Mouse (Mus musculus): Measurements from ENCODE around the gene Myo18b. TPM values are rescaled to one million over a fixed set of nuclear protein-coding genes. Genes with fewer than 3 reads are reported as not detected.

The Myo18b gene
- polyA plus RNA-seq, 1 experiment from 2014 or later: 0.65 TPM

DNA sequence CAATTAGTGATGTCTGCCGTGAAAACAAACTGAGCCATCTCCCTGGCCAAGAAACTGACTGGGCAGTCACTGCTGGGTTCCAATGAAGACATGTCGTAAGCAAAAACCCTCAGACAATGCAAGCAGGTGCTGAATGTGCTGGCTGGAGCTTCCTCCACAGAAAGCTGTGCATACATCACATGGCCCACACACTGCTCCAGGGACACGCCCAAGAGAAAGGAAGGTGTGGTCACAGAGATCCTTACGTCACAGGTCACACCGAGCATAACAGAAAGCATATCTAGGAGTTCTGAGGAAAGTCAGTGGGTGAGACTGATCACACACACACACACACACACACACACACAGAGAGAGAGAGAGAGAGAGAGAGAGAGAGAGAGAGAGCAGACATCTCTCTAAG lies 27.5 kb downstream of the Myo18b start:
- no peak overlapping the region for H3K27ac ChIP-seq
- H3K9ac ChIP-seq: no peak overlapping the region
- H3K9me3 ChIP-seq: no peaks in the 10 kb centered on the region
- H3K4me2 ChIP-seq: no peak overlapping the region
- no peak for ATAC-seq (ENCODE audit: low FRiP score)
- no peaks in the 10 kb centered on the region for H3K4me1 ChIP-seq
- H3K36me3 ChIP-seq (replicated peaks): no peaks in the 10 kb centered on the region
- 81% methylated on average over 5 of the region's 5 CpGs for WGBS
- H3K4me3 ChIP-seq (replicated peaks): no peak overlapping the region
- peaks cover 35% of the 10 kb centered on the region for H3K27me3 ChIP-seq

DNA sequence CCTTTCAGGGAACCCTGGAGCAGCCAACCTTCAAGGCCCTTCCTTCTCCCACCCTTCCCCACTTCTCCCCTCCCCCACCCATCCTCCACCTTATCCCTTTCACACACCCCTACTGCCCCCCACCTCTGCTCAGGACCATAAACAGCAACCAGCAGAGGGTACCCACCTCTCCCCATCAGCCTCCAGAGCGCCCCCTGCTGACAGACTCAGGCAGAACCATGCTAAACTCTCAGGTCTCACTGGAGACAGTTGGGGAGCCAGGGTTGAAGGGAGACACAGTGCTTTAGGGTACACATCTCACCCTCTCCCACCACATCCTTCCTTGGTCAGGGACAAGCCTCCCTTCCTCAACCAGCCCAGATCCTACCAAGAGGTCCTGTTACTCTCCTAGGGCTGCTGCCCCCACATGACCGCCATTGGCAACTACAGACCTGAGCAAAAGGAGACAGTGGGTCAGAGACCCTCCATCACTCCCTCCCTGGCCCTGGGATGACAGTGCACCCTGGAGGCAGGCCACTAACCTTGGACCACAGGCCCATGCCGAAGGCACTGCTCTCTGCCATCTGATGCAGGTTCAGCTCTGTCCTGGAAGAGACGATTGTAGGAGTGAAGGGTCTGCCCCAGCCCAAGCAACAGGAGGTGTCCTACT lies 31.3 kb downstream of the Myo18b start:
- no peak overlapping the region for H3K4me2 ChIP-seq
- no peak overlapping the region for H3K4me3 ChIP-seq (replicated peaks)
- H3K9ac ChIP-seq: no peak overlapping the region
- no peaks in the 10 kb centered on the region for H3K36me3 ChIP-seq (replicated peaks)
- H3K27ac ChIP-seq: no peak overlapping the region
- peaks cover 21% of the 10 kb centered on the region for H3K27me3 ChIP-seq
- H3K9me3 ChIP-seq: no peaks in the 10 kb centered on the region
- ATAC-seq (ENCODE audit: low FRiP score): no peak
- peaks cover 8% of the 10 kb centered on the region for H3K4me1 ChIP-seq
- WGBS: 38% methylated on average over 4 of the region's 4 CpGs

DNA sequence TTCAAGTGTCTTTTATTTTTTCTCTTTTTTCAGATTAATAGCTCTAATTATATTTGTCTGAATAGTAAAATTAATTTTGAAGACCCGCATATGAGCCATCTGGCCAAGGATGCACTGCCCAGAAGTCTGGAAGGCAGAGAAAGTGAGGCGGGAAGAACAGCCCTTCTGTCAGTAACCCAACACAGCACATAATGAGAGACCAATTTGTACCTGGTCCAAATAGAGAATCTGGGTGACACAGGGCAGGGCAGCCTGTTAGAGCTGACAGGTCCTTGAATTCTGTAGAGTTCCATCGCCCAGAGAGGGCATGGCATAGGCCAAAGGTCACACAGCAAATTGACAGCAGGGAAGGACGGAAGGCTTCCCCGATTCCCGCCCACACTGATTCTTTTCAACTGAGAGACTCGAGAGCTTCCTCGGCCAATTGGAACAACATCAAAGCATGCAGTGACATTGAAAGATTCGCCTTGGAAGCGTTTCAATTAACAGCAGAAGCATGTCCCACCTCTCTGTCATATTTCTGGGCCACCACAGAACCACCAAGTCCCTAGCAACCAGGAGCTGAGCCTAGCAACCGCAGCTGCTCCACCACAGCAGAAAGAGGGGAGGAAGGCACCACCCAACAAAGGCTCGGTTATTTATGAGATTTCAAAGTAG lies 36.7 kb downstream of the Myo18b start:
- Histone ChIP-seq H3K36me3 (replicated peaks) (no peaks in the 10 kb centered on the region), H3K9ac (no peak overlapping the region), H3K4me1 (peaks cover 12% of the 10 kb centered on the region), H3K4me3 (replicated peaks) (no peak overlapping the region), H3K27me3 (no peaks in the 10 kb centered on the region), H3K27ac (peak overlapping the region; percentile 46), H3K4me2 (no peak overlapping the region), H3K9me3 (no peaks in the 10 kb centered on the region)
- peak; percentile 30; the same call in 1 of the 2 replicates for ATAC-seq (ENCODE audit: low FRiP score)
- 60% methylated on average over 12 of the region's 12 CpGs for WGBS

DNA sequence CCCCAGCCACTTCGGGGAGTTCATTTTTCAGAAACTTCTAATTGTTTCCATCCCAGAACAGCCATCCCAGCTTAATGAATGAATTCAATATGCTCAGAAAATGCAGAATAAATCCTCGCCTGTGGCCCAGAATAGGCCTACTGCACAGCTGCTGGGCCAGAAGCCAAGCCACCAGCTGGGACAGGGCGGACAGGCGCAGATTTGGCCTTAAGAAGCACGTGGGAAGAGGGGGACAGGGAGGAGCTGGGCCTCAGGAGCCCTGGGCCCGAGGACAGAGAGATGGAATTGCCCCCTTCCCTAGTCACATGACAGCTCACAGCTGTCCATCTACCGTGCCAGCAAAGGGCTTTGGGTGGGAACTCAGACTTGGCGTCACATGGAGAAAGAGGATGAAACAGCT lies 43.0 kb downstream of the Myo18b start:
- H3K4me2 ChIP-seq: no peak overlapping the region
- H3K4me3 ChIP-seq (replicated peaks): no peak overlapping the region
- H3K4me1 ChIP-seq: peaks cover 62% of the 10 kb centered on the region
- peak; percentile 66; the same call in 1 of the 2 replicates for ATAC-seq (ENCODE audit: low FRiP score)
- H3K27ac ChIP-seq: peak overlapping the region; percentile 82
- 26% methylated on average over 8 of the region's 8 CpGs for WGBS
- H3K27me3 ChIP-seq: peaks cover 10% of the 10 kb centered on the region; the same call in 1 of the 2 replicates
- H3K9ac ChIP-seq: no peak overlapping the region
- H3K9me3 ChIP-seq: no peaks in the 10 kb centered on the region
- no peaks in the 10 kb centered on the region for H3K36me3 ChIP-seq (replicated peaks)

DNA sequence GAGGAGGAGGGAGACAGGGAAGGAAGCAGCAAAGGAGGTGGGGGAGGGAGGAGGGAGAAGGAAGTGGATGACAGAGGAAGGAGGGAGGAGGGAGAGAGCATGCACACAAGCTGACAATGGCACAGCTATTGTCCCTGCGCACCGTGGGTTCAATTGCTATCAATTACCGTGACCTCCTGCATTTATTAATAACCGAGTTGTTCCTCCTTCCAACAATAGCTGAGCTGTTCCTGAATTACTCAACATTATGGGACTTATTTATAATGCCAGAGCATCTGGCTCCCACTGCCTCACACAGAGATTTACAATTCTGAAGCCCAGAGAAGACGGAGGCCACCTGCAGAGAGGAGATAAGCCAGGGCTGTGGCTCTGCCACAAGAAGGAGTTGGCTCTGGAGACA lies 44.8 kb downstream of the Myo18b start:
- H3K27me3 ChIP-seq: peaks cover 16% of the 10 kb centered on the region
- no peaks in the 10 kb centered on the region for H3K36me3 ChIP-seq (replicated peaks)
- peak overlapping the region; percentile 83 for H3K27ac ChIP-seq
- H3K4me1 ChIP-seq: peaks cover 70% of the 10 kb centered on the region
- WGBS: 8% methylated on average over 5 of the region's 5 CpGs
- no peak for ATAC-seq (ENCODE audit: low FRiP score)
- no peak overlapping the region for H3K4me3 ChIP-seq (replicated peaks)
- H3K9me3 ChIP-seq: no peaks in the 10 kb centered on the region
- no peak overlapping the region for H3K4me2 ChIP-seq
- no peak overlapping the region for H3K9ac ChIP-seq

DNA sequence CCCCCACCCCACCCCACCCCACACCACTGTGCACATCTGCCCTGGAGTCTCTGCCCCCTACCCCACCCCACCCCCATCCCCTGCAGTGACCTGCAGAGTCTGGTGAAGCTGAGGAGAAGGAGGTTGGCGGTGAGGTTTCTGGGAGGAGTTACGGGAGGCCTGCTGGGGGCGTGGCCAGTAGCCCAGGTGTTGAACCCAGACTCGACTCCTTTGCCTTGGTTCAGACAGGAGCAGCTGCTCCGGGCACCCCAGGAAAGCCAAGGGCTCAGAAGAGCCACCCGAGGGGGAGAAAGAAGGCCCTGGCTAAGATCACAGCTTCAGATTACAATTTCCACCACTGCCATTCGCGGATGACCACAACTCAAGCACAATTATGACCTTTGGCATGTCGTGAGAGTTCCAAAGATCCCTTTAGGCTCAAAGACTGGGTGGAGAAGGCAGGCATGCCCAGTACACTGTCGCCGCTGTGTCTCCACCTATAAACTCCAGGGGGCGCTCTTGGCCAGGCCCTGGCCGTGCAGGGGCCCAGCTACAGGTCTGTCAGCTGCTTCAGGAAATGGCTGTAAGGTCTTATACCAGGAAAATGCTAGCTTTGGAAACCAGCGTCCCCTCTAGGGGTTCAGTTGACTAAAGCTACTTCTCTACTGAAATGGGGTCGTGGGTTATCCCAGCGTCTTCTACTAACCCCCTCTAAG lies 47.4 kb downstream of the Myo18b start:
- Histone ChIP-seq H3K9ac (no peak overlapping the region), H3K27me3 (peaks cover 16% of the 10 kb centered on the region), H3K4me3 (replicated peaks) (no peak overlapping the region), H3K36me3 (replicated peaks) (no peaks in the 10 kb centered on the region), H3K4me1 (peaks cover 76% of the 10 kb centered on the region), H3K27ac (no peak overlapping the region), H3K4me2 (peak overlapping the region; percentile 40), H3K9me3 (no peaks in the 10 kb centered on the region)
- ATAC-seq (ENCODE audit: low FRiP score): no peak
- WGBS: 2% methylated on average over 16 of the region's 16 CpGs

DNA sequence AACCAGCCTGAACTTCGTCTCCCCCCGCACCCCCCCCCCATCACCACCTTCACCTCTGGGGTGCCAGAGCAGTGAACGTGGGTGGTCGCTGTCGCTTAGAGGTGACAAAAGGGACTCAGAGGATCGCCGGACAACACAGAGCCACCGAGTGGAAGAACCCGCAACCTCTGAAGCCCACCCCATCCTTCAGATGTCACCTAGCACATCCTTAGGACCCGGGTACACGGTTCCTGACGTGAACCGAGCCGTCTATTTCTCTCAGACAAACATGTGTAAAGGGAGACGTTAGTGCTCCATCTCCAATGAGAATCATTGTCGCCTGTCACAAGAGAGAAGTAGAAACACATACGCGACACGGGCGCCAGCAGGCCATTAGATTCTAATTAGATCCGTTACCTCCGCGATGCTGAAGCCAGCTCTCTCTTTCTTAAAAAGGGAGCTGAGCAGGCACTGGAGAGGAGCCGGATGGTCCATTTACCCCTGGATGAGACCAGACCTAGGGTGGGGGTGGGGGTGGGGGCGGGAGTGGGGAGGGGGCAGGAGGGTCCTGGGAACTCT lies 48.1 kb downstream of the Myo18b start:
- ATAC-seq (ENCODE audit: low FRiP score): no peak
- H3K4me1 ChIP-seq: peaks cover 76% of the 10 kb centered on the region
- peaks cover 16% of the 10 kb centered on the region for H3K27me3 ChIP-seq
- H3K9ac ChIP-seq: peak overlapping the region; percentile 9; the same call in 1 of the 2 replicates
- H3K27ac ChIP-seq: no peak overlapping the region
- no peaks in the 10 kb centered on the region for H3K36me3 ChIP-seq (replicated peaks)
- 6% methylated on average over 25 of the region's 25 CpGs for WGBS
- H3K4me3 ChIP-seq (replicated peaks): no peak overlapping the region
- no peaks in the 10 kb centered on the region for H3K9me3 ChIP-seq
- peak overlapping the region; percentile 40 for H3K4me2 ChIP-seq

DNA sequence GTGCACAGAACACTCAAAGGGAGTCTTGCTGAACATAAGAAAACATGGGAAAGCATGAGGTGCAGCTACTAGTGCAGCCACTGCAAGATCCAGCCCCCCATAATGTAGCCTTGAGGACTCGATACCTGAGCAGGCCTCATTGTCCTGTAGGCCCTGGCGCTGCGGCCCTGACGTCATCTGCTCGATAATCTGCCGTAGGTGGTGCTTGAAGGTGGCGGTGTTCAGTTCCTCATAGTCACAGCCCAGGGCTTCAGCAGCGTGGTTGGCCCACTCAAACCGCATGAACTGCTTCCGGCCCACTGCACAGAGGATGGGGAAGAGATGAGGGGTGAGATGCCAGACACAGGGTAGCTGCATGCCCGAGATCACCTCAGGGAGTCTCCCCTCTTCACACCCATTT lies 50.0 kb downstream of the Myo18b start:
- no peak overlapping the region for H3K4me2 ChIP-seq
- no peak for ATAC-seq (ENCODE audit: low FRiP score)
- peaks cover 18% of the 10 kb centered on the region for H3K27me3 ChIP-seq
- no peak overlapping the region for H3K9ac ChIP-seq
- no peak overlapping the region for H3K4me3 ChIP-seq (replicated peaks)
- peaks cover 76% of the 10 kb centered on the region for H3K4me1 ChIP-seq
- H3K9me3 ChIP-seq: no peaks in the 10 kb centered on the region
- H3K27ac ChIP-seq: no peak overlapping the region
- WGBS: 83% methylated on average over 11 of the region's 11 CpGs
- H3K36me3 ChIP-seq (replicated peaks): no peaks in the 10 kb centered on the region

DNA sequence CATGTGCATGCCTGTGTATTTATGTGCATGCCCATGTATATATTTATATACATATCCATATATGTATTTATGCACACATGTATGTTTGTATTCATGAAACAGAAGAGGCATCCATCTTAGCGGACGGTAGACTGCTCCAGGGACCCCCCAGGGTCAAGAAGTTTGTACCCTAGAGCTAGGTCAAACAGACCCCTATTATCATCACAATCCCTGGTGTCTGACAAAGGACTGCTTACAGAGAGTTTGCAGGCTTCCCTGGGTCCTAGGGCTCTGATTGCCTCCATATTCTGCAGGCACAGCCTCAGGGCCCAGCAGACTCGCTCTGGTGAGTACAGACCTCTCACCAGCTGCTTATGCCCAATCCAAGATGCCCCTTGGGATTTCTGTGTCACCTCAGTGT lies 51.7 kb downstream of the Myo18b start:
- Histone ChIP-seq H3K4me2 (no peak overlapping the region), H3K4me1 (peaks cover 59% of the 10 kb centered on the region), H3K9me3 (no peaks in the 10 kb centered on the region), H3K27ac (peak overlapping the region; percentile 51; the same call in 1 of the 2 replicates), H3K36me3 (replicated peaks) (no peaks in the 10 kb centered on the region), H3K4me3 (replicated peaks) (no peak overlapping the region), H3K9ac (no peak overlapping the region), H3K27me3 (peaks cover 15% of the 10 kb centered on the region)
- no peak for ATAC-seq (ENCODE audit: low FRiP score)
- 32% methylated on average over 3 of the region's 3 CpGs for WGBS

DNA sequence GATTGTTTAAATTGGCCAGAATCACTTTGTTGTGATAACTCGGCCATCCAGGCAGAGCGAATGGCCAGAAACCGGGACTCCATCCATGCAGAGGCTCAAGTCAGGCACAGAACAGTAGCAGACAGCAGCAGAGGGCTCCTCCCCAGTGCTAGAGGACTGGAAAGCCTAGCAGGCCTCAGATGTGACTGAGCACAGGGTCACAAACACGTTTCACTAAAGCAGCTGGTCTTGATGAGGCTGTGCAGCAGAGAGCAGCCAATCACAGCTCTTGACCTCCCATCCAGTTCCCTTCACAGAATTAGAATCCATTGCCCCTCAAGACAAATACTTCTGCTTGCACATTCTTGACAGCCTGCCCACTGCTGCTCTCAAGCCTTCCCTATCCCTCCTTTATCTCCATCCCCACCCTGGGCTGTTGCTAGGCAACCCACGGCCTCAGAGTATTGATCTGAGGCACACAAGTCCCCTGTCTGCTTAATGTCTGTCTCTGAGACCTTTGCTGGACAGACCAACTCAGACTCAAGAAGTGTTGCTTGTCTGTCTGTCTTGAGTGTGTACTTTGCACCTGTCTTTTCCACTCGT lies 52.4 kb downstream of the Myo18b start:
- 29% methylated on average over 6 of the region's 6 CpGs for WGBS
- no peak overlapping the region for H3K4me3 ChIP-seq (replicated peaks)
- ATAC-seq (ENCODE audit: low FRiP score): peak; percentile 85

DNA sequence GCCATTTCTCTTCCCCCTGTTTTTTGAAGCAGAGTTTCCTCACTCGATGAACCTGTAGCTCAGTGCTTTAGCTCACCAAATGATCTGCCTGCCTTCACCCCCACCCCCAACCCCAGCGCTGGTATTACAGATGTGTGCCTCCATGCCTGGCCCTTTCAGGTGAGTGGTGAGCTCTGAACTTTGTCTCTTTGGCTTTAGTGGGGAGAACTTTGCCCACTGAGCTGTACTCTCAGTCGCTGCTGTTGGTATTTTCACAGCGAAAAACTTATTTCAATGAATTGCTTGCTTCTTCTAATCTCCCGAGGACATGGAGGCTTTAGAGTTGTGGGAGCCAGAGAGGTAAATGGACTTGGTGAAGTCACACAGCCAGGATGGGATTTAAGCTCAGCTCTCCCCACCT lies 53.5 kb downstream of the Myo18b start:
- Histone ChIP-seq H3K9ac (no peak overlapping the region), H3K27ac (no peak overlapping the region)
- WGBS: 87% methylated on average over 5 of the region's 5 CpGs

More for the DNA sequence above, 52.4 kb downstream of the Myo18b start:
- Histone ChIP-seq H3K9ac (no peak overlapping the region), H3K27me3 (peaks cover 10% of the 10 kb centered on the region), H3K4me1 (peaks cover 54% of the 10 kb centered on the region), H3K4me2 (peak overlapping the region; percentile 15; the same call in 1 of the 2 replicates), H3K9me3 (no peaks in the 10 kb centered on the region), H3K27ac (peak overlapping the region; percentile 76), H3K36me3 (replicated peaks) (no peaks in the 10 kb centered on the region)

DNA sequence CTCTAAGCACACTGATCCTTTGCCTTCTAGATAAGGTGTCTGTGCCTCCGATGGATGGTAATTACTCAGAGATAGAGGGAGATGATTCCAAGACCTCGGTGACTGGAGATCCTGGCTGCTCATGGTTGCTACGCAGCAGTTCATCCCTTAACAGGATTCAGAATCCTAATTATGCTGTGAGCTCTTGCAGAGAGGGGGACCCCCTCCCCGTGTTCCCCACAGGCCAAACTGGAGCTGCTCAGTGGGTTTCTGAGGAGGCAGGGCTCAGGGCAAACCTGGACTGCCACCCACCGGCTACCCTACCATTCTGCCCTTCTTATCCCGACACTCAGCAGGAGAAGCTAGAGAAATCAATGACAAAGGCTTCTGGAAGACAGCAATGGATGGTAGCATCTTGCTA lies 54.3 kb downstream of the Myo18b start:
- H3K4me1 ChIP-seq: peaks cover 41% of the 10 kb centered on the region

More for the DNA sequence above, 53.5 kb downstream of the Myo18b start:
- Histone ChIP-seq H3K4me2 (no peak overlapping the region), H3K4me3 (replicated peaks) (no peak overlapping the region), H3K9me3 (no peaks in the 10 kb centered on the region), H3K27me3 (peaks cover 7% of the 10 kb centered on the region), H3K4me1 (peaks cover 43% of the 10 kb centered on the region), H3K36me3 (replicated peaks) (no peaks in the 10 kb centered on the region)
- no peak for ATAC-seq (ENCODE audit: low FRiP score)

More for the DNA sequence above, 54.3 kb downstream of the Myo18b start:
- ATAC-seq (ENCODE audit: low FRiP score): no peak
- Histone ChIP-seq H3K27me3 (0 out of 2 replicates have a peak, but pooled peaks cover 4% of the 10 kb centered on the region), H3K27ac (no peak overlapping the region), H3K4me2 (no peak overlapping the region), H3K4me3 (replicated peaks) (no peak overlapping the region), H3K36me3 (replicated peaks) (no peaks in the 10 kb centered on the region), H3K9me3 (no peaks in the 10 kb centered on the region), H3K9ac (no peak overlapping the region)
- WGBS: 38% methylated on average over 6 of the region's 6 CpGs

All from forebrain, embryonic 12.5 days (tissue).